Mouse (Mus musculus) MEL (cell line): ENCODE data around the gene Klk1b3.

Source experiments
- EP300 ChIP-seq, 2 experiments: IDR thresholded peaks; 2 replicates each; pipeline ENCODE4 v1.6.1; 2011; ENCODE audit warnings: improper control_type of control experiment in 2 of 2, low read length in 2 of 2, low read depth in 1 of 2, mild to moderate bottlenecking in 1 of 2
- MAFK ChIP-seq: IDR thresholded peaks from 2 replicates; pipeline ENCODE4 v1.6.1; 2011; ENCODE audit warnings: low read depth, mild to moderate bottlenecking, low read length, improper control_type of control experiment, borderline replicate concordance
- RCOR1 ChIP-seq: IDR thresholded peaks from 2 replicates; pipeline ENCODE4 v1.6.1; 2012; ENCODE audit warnings: low read depth, mild to moderate bottlenecking, inconsistent platforms, low read length, improper control_type of control experiment
- USF2 ChIP-seq, 2 experiments: IDR thresholded peaks; 2 replicates each; pipeline ENCODE4 v1.6.1; 2011 to 2012; ENCODE audit warnings: improper control_type of control experiment in 2 of 2, low read length in 2 of 2, borderline replicate concordance in 1 of 2, inconsistent platforms in 1 of 2, low read depth in 1 of 2, mild to moderate bottlenecking in 1 of 2; ENCODE audit not compliant: insufficient read depth in 1 of 2

- TF ChIP-seq USF2 (IDR thresholded peaks at IDR 0.05; ENCODE audit: borderline replicate concordance in 1 of 2, insufficient read depth in 1 of 2, low read depth in 1 of 2, low read length in 2 of 2): no peak
- no peak for TF ChIP-seq RCOR1
- no peak for TF ChIP-seq MAFK
- no peak for TF ChIP-seq EP300 (IDR thresholded peaks at IDR 0.05; ENCODE audit: low read depth in 1 of 2, low read length in 2 of 2)
These were observed 46.1 kb downstream of the Klk1b3 start for GRCm38 (mm10) chr7:44244080-44244479.
